Comparison of ENCODE assay signal across 8 mouse cellular contexts in genomic region chr6:54040448-54040844, GRCm38 (mm10). TPM values are rescaled to one million over a fixed set of nuclear protein-coding genes. Genes with fewer than 3 reads are reported as not detected.
DNase-seq lines count a peak whose midpoint lies in the region; ATAC-seq lines count a peak whose summit lies in the region.

No protein-coding gene starts in this region.

- peak overlapping the region; percentile 76 for H3K9ac ChIP-seq in kidney, embryonic 15.5 days
- H3K9ac ChIP-seq in hindbrain, embryonic 11.5 days (ENCODE audit: low read depth, low read length), result peak overlapping the region; percentile 87
- H3K9ac ChIP-seq in midbrain, embryonic 12.5 days (replicated peaks), result peak overlapping the region; percentile 83

- ATAC-seq in kidney, embryonic 15.5 days (replicated peaks; ENCODE audit: low FRiP score), result no peak
- ATAC-seq in hindbrain, embryonic 11.5 days (ENCODE audit: low FRiP score), result peak; percentile 21
- ATAC-seq in midbrain, embryonic 12.5 days (ENCODE audit: low FRiP score, low read depth), result peak; percentile 5; the same call in 1 of the 2 replicates

- H3K27ac ChIP-seq in kidney, embryonic 15.5 days, result peak overlapping the region; percentile 86
- peak overlapping the region; percentile 93; the same call in 1 of the 2 replicates for H3K27ac ChIP-seq in hindbrain, embryonic 11.5 days (ENCODE audit: low read depth, low read length)
- peak overlapping the region; percentile 95 for H3K27ac ChIP-seq in midbrain, embryonic 12.5 days (replicated peaks)

- H3K9me3 ChIP-seq in kidney, embryonic 15.5 days (replicated peaks), result no peaks in the 10 kb centered on the region
- H3K9me3 ChIP-seq in hindbrain, embryonic 11.5 days (ENCODE audit: control insufficient read depth, low read length), result no peaks in the 10 kb centered on the region
- no peaks in the 10 kb centered on the region for H3K9me3 ChIP-seq in midbrain, embryonic 12.5 days

- no peaks in the 10 kb centered on the region for H3K36me3 ChIP-seq in kidney, embryonic 15.5 days
- no peaks in the 10 kb centered on the region for H3K36me3 ChIP-seq in hindbrain, embryonic 11.5 days (ENCODE audit: control insufficient read depth, insufficient read depth, low read length)
- no peaks in the 10 kb centered on the region for H3K36me3 ChIP-seq in midbrain, embryonic 12.5 days

- no peak for DNase-seq in kidney, adult 11 months
- DNase-seq in cerebellum, postnatal 36 days, result peak; percentile 43 to 59
- DNase-seq in hindbrain, embryonic 11.5 days (ENCODE audit: low spot score), result no peak
- no peak for DNase-seq in urinary bladder, adult 18-20 months (ENCODE audit: low spot score in 2 of 2)
- DNase-seq in kidney, postnatal 14 days, result no peak
- no peak for DNase-seq in right cerebral cortex, postnatal 4 days

- H3K4me1 ChIP-seq in kidney, embryonic 15.5 days, result peaks cover 21% of the 10 kb centered on the region
- H3K4me1 ChIP-seq in hindbrain, embryonic 11.5 days (replicated peaks; ENCODE audit: control insufficient read depth, insufficient read depth, low read length), result 0 out of 2 replicates have a peak, but pooled peaks cover 3% of the 10 kb centered on the region
- H3K4me1 ChIP-seq in midbrain, embryonic 12.5 days, result peaks cover 22% of the 10 kb centered on the region

- peak overlapping the region; percentile 98 for H3K4me2 ChIP-seq in kidney, embryonic 15.5 days
- H3K4me2 ChIP-seq in hindbrain, embryonic 11.5 days (replicated peaks; ENCODE audit: low read depth, low read length), result peak overlapping the region; percentile 92
- peak overlapping the region; percentile 92 for H3K4me2 ChIP-seq in midbrain, embryonic 12.5 days (replicated peaks)

- peaks cover 51% of the 10 kb centered on the region for H3K27me3 ChIP-seq in kidney, embryonic 15.5 days
- peaks cover 10% of the 10 kb centered on the region for H3K27me3 ChIP-seq in hindbrain, embryonic 11.5 days (ENCODE audit: control insufficient read depth, insufficient read depth, low read length)
- peaks cover 40% of the 10 kb centered on the region for H3K27me3 ChIP-seq in midbrain, embryonic 12.5 days

- peak overlapping the region; percentile 58 for H3K4me3 ChIP-seq in kidney, embryonic 15.5 days (replicated peaks)
- peak overlapping the region; percentile 63 for H3K4me3 ChIP-seq in hindbrain, embryonic 11.5 days (ENCODE audit: low read depth, low read length)
- peak overlapping the region; percentile 60 for H3K4me3 ChIP-seq in midbrain, embryonic 12.5 days

- 18% methylated on average over 9 of the region's 9 CpGs for WGBS in kidney, embryonic 15.5 days
- WGBS in hindbrain, embryonic 11.5 days, result 17% methylated on average over 9 of the region's 9 CpGs
- 17% methylated on average over 9 of the region's 9 CpGs for WGBS in midbrain, embryonic 12.5 days

RNA-seq across cellular contexts. Expression of gene Chn2, which starts 1.1 kb away (rescaled TPM):
- 15.5 and 16.8 TPM in 2 replicates for polyA plus RNA-seq in kidney, embryonic 15.5 days (2015; fragmentation: Nextera tagmentation; extraction: Ambion mirVana)
- polyA plus RNA-seq in hindbrain, embryonic 11.5 days (2014; fragmentation: Nextera tagmentation; extraction: Ambion mirVana), result 14.4 and 19.6 TPM in 2 replicates
- 22.1 and 28.5 TPM in 2 replicates for polyA plus RNA-seq in midbrain, embryonic 12.5 days (2016; fragmentation: Nextera tagmentation; extraction: Ambion mirVana)

Comparison
In these comparisons a context has a peak if more than half of its experiments do, and no peak if none do; other contexts are left out.
1. DNase-seq: peak in cerebellum, postnatal 36 days (2 of 2); none in kidney, adult 11 months (single experiment), hindbrain, embryonic 11.5 days (single experiment), urinary bladder, adult 18-20 months (0 of 2), kidney, postnatal 14 days (single experiment) and right cerebral cortex, postnatal 4 days (single experiment).
2. Peak in every context shown above with its lines, with median percentiles within 50 percentile points of each other: H3K27ac ChIP-seq, H3K4me2 ChIP-seq, H3K4me3 ChIP-seq and H3K9ac ChIP-seq.